Mouse (Mus musculus) natural killer cell, adult 2 months (primary cell): ENCODE data around the gene Tec.
"Not testable (repeated sequence)": the region's sequence is repeated elsewhere in the genome, so short reads cannot be mapped to it uniquely, and the experiment has no call there.

Experiments
- DNase-seq, 2 experiments: peaks; one replicate each; pipeline ENCODE4 v3.0.0; 2022; ENCODE audit warnings: low spot score in 2 of 2

The Tec gene

DNA sequence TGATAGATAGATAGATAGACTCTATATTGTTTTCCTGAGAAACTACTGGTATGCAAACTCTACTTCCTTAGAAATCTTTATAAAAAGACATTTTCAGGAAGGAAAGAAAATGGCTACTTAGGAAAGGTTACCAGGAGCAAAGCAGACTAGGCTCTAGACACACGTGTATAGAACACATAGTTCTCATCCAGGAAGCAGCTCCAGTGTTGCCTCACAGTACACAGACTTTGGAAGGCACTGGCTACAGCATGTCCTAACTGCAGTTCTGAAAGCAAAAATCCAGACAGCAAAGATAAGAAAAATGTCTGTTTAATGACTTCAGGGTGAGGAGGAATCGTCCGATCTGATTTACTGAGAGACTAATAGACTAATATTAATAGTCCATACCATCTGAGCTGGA lies 41.8 kb downstream of the Tec start:
- no peak for DNase-seq

DNA sequence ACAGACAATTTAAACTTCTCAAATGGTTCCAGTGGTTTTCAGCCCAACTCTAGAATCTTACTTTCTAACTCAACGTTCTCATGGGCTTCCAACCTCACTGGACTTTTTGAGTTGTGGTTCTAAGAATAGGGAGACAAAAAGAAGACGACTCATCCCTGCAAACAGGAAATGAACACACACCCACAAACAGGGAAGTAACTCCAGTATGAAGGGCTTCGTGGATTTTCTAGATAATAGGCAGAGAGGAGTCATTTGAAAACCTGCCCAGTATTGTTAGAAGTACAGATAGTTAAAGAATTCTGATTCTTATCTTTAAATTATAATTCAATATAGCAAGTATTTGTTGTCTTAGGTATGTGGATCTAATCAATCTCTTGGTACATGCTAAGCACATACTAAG lies 47.6 kb downstream of the Tec start:
- DNase-seq, result no peak

DNA sequence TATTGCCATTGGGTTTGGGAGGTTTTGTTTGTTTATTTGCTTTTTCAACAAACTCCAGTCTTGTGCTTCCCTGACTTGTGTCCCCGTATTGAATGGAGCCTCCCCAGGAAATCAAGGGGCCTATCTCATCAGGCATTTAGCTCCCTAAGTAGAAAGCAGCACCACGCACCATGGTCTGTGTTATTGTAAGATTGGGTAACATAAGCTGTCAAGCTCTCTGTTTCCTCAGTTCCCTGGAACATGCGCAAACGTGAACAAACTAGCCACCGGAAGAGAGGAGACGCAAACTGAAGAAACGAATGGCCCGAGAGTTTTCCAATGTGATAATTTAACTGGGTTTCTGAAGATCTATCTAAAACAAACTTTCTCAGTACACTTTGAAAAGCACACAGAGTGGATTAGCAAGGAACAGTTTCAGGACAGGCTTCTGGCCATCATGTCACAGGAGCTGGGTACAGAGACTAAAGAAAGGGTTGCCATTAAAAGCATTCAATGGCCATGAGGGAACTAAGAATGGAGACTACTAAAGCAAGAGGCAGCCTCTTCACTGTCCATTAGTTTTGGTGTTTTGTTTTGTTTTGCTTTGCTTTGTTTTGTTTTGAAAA lies 48.1 kb downstream of the Tec start:
- no peak for DNase-seq

DNA sequence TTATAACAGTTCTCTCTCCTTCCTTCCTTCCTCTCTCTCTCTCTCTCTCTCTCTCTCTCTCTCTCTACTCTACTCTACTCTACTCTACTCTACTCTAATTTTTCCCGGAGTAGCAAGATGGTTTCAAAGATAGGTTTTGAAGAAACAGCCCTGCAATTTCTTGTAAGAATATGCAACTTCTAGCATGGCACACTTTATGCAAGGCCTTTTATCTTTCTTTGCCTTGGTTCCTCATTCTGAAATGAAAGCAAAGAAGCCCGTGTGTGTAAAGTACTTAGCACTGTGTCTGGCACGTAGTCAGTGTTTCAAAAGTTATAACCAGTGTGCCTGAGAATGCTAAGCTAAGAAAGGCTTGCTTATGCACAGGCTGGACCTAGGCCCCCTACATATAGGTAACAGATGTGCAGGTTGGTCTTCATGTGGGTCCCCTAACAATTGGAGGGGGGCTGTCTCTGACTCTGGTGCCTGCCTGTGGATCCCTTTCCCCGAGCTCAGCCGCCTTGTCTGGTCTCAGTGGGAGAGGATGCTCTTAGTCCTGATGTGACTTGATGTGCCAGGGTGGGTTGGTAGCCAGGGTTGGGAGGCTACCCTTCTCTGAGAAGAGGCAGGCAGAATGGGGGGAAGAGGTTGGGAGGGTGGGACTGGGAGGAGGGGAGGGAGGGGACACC lies 49.6 kb downstream of the Tec start:
- DNase-seq, result no peak

DNA sequence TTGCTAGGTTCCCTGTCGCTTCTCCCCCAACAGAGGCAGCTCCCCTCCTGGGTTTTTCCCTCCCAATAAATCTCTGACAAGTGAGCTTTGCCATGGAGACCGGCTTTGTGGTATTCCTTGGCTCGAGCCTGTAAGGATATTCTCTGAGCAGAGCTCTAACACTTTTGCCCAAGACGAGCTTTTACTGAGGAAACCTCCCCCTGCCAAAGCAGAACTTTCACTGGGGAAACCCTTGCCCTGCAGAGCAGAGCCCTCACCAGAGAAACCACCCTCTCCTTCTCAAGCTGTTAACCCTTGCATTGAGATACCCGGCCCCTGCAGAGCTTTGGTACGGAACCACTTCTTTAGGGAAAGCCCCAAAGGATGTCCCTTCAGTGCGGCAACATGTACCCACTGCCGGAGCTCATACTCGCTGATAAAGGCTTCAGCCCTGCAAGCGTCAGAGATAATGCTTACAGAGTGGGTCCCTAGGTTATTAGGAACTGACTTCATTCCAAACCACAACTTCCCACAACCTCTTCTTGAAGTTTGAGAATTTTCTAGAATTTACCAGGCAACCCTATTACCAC lies 50.7 kb downstream of the Tec start:
- DNase-seq, result peak; percentile 70 to 74

DNA sequence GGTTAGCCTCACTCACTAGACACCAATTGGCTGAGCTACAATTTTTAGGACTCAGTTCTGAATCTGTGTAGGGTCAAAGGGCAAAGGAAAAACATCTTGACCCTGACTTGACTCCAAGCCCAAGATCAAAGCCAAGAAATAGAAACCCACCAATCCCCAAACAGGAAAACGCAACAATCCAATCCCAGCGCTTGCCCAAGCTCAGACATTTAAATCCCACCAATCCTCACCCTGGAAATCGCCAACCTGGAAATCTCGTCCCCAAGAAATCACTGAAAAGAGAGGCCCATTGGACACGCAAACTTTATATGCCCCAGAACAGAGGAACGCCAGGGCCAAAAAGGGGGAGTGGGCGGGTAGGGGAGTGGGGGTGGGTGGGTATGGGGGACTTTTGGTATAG lies 51.3 kb downstream of the Tec start:
- DNase-seq, result not testable (repeated sequence)

DNA sequence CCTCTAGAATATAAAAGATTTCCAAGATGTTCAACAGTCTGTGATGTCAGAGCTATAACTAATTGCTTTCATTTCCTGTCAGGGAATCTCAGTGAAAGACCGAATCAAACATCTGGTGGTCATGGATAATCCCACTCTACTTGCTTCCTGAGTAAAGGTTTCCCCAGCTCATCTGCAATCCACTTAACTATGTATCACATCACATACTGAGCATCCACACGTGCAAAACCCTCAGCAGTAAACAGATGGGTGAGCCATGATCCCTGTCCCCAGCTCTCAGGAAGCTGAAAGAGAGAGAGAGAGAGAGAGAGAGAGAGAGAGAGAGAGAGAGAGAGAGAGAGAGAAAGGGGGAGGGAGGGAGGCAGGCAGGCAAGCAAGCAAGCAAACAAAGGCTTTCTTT lies 51.8 kb downstream of the Tec start:
- no peak for DNase-seq

DNA sequence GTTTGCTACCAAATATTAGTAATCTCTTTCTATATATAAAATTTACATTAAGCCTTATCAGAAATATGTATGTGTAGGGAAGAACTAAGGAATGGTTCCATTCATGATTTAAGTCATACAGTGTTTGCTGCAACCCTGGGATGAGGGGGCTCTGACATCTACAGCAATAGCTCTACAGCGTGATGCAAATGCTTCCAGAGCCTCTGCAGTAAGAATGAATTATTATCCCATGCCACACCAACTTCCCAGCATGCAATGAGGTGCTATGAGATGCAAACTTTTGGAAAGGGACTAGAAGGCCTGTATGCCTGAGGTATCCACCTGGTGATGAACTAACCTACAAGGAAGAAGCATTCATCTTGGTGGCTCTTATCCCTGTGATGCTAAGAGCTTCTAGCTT lies 52.2 kb downstream of the Tec start:
- no peak for DNase-seq

DNA sequence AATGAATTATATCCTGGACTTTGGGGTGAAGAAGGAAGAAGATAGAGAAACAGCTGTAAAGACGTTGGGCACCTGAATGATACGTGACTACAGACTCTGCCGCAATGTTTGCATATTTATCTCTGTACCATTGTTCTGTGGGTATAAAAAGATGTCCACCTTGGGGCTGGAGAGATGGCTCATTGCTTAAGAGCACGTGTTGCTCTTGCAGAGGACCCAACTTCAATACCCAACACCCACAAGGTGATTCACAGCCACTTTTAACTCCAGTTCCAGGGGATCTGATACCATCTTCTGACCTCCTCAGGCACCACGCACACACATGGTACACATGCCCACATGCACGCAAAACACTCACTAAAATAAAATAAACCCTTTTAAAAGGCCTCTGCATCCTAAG lies 52.9 kb downstream of the Tec start:
- DNase-seq, result peak; percentile 35 to 41

DNA sequence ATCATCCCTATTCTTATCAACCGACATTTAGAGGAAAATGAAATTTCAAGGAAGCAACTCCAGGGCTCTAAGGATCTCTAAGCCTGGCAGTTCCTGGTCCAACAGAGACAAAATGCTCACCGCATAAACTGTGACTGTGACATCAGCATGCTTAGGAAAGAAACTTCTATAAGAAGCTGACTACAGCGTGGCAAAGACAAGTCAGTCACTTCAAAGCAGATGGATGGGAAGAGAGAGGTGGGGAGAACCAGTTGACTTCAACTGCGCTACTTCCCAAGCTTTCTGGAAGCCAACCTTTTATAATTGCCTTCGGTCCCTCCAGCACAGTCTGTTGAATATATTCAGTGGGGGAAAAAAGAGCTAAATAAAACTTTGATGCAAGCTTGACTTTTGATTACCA lies 54.2 kb downstream of the Tec start:
- no peak for DNase-seq

DNA sequence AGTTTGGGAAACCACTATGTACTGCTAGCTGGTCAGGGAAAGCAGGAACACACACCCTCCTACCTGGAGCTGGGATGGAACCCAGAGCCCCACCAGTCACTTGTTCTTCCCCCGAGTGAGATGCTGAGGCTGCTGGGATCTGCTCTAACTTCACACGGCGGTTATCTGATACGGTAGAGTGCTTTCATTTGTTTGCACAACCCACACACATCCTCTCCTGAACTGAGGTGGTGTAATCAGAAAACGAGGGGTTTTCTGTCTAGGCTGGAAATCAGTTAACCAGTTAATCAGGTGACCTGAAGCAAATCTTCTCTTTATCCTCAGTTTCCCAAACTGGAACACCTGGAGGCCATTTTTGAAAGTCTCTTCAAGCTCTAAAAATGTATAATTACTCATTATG lies 55.4 kb downstream of the Tec start:
- DNase-seq, result peak; percentile 64 to 81

DNA sequence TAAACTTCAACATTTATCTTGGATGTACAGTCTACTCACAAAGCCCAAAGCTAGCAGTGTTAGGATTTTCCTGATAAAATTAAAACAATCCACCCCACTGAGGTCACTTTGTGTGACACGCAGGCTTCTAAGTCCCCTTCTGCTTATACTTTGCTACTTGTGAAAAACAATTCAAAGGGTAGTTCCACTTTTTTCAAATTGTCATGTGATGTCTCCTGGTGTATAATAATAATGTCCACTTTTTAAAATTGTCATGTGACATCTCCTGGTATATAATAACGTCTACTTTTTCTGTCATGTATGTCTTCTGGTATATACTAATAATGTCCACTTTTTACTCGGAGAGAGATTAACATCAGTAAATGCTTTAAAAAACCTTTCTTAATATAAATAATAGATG lies 56.0 kb downstream of the Tec start:
- no peak for DNase-seq

DNA sequence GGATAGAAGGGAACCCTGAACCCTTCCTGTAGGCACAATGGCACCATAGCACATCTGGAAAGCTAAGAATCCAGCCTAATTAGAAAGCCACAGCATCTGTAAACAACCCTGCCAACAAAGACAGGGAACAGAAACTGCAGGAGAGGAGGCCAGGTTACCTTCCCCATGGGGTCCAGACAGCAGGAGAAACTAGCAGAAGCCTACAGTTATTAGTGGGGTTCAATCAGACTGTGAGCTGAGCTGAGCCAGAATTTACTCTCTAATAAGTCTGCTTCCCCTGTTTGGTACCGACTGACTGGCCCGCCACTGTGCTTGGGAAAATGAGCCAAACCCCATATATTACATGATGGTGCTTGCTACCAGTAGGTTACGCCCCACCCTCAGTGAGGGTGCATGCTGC lies 56.9 kb downstream of the Tec start:
- no peak for DNase-seq

DNA sequence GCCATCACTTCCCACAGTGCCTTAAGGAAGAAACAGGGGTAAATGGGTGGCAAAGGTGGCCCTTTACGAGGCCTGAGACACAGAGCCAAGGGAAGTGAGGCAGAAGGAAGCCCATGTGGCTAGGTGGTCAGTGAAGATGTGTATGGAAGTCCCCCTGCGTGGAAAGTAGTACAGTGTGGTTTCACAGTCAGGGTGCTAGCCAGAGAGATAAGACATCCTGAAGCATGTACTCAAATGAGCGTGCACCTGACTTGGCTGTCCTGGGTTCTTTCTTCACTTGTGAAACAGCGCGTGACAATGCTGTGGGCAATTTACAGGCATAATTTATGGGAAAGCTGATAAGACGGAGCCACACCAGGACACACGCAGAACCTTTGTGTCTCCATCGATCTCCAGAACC lies 57.3 kb downstream of the Tec start:
- DNase-seq, result peak; percentile 59 to 76

DNA sequence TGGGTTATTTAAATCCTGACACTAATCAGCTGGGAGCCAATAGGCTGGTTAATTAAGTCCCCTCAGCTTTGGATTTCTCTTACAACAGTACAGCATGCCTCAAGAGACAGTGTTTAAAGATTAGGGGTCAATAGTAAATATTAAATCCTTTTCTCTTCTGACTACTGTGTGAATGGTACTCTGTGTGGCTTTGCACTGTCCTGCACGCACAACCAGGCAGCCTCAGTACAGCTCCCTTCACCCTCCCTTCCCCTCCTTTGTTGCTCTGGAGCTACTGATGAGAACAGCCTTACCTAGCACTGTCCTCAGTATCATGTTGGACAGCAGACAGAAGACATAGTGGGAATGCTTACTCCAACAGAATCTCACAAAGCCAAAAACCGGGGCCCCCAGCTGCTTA lies 58.8 kb downstream of the Tec start:
- DNase-seq, result no peak

DNA sequence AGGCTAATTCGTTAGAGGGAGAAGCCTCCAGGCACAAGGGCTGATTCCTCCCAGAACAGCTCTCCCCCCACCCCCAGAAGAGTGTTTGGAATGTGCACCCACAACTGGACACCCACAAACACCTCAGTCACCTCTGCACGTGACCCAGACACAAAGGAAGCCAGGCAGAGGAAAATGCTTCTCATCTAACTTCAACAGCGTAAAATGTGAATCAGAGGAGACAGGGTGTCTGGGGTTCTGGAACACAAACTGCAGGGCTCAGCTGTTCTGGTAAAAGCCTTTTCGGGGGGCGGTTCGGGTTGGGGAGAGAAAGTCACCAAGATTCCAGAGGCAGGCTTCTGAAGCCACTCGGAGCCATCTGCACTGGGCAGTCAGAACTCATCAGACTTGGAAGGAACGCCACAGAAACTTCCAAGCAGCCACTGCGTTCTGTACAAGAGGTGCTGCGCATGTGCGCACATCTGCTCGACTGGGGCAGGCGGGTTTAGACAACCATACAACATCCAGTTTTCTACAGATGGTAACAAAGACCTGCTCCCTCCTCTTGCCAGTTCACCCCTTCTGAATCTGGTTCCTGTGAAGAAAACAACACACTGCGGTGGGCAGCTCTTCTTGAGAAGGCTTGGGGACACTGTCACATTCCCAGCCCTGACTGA lies 59.7 kb downstream of the Tec start:
- DNase-seq, result peak; percentile 43 to 61

DNA sequence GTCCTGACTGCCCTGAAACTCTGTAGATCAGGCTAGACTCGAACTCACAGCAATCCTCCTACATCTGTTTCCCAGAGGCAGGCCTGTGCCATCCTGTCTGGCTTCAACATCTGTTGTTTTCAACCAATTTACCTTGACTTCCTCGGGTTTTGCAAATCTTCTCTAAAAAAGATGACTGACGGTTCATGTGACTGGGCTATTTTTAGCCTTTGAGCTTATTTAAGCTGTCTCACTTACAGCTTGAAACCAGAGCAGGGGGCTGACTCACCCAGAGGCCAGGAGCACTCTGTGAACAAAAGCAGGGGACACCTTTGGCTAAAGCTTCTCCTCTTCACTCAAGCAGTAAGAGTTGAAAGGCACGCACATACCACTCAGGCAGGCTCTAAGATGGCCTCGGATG lies 65.4 kb downstream of the Tec start:
- DNase-seq, result peak; percentile 65 to 80

DNA sequence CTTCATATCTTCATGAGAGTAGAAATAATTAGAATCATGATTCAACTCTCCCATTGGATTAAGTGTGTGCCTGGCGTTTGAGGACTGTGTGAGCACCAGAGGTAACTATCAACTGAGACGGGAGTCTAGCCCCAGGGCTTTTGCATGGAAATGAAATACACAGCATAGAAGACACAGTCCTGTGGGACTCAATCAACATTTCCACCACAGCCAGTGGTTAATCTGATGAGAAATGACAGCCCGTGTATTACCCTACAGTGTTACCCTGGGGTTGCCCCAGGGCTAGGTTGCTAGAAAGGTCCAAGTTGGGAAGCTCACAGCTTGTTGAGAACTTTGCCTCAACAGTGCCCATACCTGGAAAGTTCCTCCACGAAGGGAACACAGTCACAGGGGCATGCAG lies 69.7 kb downstream of the Tec start:
- no peak for DNase-seq

DNA sequence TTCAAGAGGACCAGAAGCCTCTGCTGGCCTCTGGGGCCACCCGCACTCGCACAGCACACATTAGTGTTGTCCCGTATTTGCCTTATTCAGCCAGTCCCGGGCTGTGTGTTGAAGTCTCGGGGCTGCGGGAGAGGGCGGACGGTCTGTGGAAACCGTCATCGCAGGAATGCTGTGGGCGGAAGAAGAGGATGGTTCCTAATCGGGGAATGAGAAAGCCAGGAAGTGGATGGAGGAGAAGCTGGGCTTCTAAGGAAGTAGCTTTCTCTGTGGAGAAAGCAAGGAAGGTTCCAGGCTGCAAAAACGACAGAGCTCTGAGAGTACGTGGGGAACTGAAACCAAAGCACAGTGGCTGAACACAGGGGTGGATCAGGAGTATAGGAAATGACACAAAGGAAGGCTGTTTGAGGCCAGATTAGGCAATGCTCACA lies 72.1 kb downstream of the Tec start:
- peak in 1 of 2 experiments; percentile 60 for DNase-seq

DNA sequence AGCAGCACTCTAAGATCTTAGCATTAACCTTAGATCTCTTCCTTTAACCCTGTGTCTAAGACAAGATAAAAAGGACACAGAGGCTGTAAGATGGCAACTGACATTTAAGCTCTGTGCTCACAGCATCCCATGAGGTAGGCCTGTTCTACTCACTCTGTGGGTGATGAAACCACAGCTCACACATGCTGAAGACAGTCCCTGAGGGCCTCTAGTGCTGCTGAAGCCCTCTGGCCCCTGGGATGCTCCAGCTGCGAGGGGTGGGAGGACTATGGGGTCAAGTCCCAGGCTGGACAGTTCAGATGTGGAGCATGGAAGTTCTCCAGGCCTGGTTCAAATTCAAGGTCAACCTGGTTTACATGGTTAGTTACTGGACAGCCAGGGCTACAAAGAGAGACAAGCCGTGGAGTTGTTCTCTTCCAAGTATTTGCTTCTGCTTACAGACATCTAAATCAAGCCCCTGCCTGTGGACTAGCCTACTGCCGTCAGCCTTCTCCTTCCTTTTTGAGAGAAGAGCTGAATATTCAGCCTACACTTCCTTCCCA lies 74.9 kb downstream of the Tec start:
- DNase-seq, result peak; percentile 29 to 62

DNA sequence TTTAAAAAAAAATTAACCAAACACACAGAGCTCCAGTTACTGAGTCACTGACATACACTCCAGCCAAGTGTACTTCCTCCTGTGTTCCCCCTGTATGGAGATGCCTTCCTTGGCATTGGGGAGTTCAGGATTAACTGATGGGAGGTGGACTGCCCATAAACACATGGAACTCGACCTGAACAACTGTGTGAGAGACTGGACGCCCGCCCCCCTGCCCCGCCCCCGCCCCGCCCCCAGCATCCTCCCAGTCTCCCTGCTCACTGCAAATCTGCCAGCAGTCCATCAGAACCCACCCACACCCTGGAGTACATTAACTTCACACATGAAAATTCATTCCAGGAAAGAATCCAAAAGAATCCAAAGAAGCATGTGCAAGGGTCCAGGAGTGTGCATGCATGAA lies 76.5 kb downstream of the Tec start:
- DNase-seq, result no peak

DNA sequence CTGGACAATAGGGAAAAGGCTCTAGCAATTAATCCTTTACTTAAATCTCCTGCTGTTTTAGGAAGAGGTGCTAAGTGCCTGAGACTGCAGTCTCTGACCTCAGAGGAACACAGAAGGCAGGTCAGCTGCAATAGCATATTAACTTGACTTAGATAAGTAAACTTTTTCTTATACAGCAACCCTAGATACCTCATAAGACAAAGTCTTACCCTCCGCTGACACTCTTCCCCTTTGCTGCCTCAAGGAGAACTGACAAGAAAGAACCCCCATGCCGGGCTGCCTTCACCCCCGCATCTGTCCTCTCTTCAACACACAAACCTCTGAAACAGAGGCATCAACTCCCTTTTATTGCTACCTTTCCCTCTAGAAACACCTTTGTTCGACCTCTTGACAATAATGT lies 76.9 kb downstream of the Tec start:
- no peak for DNase-seq

DNA sequence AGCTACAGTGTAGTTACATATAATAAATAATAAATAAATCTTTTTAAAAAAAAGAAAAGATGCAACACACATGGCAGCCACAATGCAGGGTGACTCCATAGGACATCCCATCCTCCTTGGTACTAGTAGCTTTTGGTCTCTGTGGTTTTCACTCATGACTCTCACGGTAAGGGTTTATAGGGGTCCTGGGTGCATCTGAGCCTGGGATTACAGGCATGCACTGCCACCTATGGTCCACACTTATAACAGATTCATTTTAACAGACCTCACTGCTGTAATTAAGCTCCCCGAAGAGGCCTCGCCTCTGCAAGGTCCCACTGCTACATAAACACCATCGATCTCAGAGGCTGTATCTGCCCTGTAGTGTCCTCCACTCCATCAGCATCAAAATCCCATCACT lies 82.8 kb downstream of the Tec start:
- no peak for DNase-seq
